Mouse (Mus musculus): ENCODE results near the gene Gmnn. TPM values are rescaled to one million over a fixed set of nuclear protein-coding genes. Genes with fewer than 3 reads are reported as not detected.

Gmnn gene
- polyA plus RNA-seq, 2 experiments = 43.0 to 83.6 TPM

GRCm38 (mm10) chr13:24716441-24716840, 45.3 kb downstream of the Gmnn start:
- 88% methylated on average over 9 of the region's 9 CpGs for WGBS
- H3K4me1 ChIP-seq (ENCODE audit: control insufficient read depth, insufficient read depth, low read length) = no peaks in the 10 kb centered on the region
- H3K27me3 ChIP-seq (ENCODE audit: control insufficient read depth, insufficient read depth, low read length) = no peaks in the 10 kb centered on the region
- no peak overlapping the region for H3K27ac ChIP-seq (replicated peaks; ENCODE audit: low read depth, low read length)
- DNase-seq (ENCODE audit: low spot score) (no peak), ATAC-seq (ENCODE audit: low FRiP score, low read depth) (no peak)
- no peak overlapping the region for H3K4me2 ChIP-seq (replicated peaks; ENCODE audit: low read depth, low read length, severe bottlenecking)
- no peaks in the 10 kb centered on the region for H3K36me3 ChIP-seq (ENCODE audit: control insufficient read depth, insufficient read depth, low read length)
- no peak overlapping the region for H3K4me3 ChIP-seq (replicated peaks; ENCODE audit: low read length)
- no peak overlapping the region for H3K9ac ChIP-seq (ENCODE audit: low read depth, low read length, severe bottlenecking)
- no peak for TF ChIP-seq POLR2A (IDR thresholded peaks at IDR 0.05; ENCODE audit: borderline replicate concordance, extremely low read depth, insufficient read depth, insufficient read length)
- no peaks in the 10 kb centered on the region for H3K9me3 ChIP-seq (ENCODE audit: control insufficient read depth, low read length)

- Histone ChIP-seq H3K4me3 (replicated peaks; ENCODE audit: low read length) (no peak overlapping the region), H3K36me3 (ENCODE audit: control insufficient read depth, insufficient read depth, low read length) (no peaks in the 10 kb centered on the region), H3K27me3 (ENCODE audit: control insufficient read depth, insufficient read depth, low read length) (no peaks in the 10 kb centered on the region), H3K27ac (replicated peaks; ENCODE audit: low read depth, low read length) (no peak overlapping the region), H3K4me2 (replicated peaks; ENCODE audit: low read depth, low read length, severe bottlenecking) (no peak overlapping the region), H3K9ac (ENCODE audit: low read depth, low read length, severe bottlenecking) (no peak overlapping the region), H3K4me1 (ENCODE audit: control insufficient read depth, insufficient read depth, low read length) (no peaks in the 10 kb centered on the region), H3K9me3 (ENCODE audit: control insufficient read depth, low read length) (no peaks in the 10 kb centered on the region)
- ATAC-seq (ENCODE audit: low FRiP score, low read depth) (no peak), DNase-seq (ENCODE audit: low spot score) (no peak)
- TF ChIP-seq POLR2A (IDR thresholded peaks at IDR 0.05; ENCODE audit: borderline replicate concordance, extremely low read depth, insufficient read depth, insufficient read length) = no peak
- 77% methylated on average over 5 of the region's 5 CpGs for WGBS
Measured at GRCm38 (mm10) chr13:24715601-24716000, 46.1 kb downstream of the Gmnn start.

- peak; percentile 21; the same call in 1 of the 2 replicates for ATAC-seq (ENCODE audit: low FRiP score, low read depth)
Measured at GRCm38 (mm10) chr13:24714360-24714885, 47.3 kb downstream of the Gmnn start.

GRCm38 (mm10) chr13:24713434-24714000, 48.2 kb downstream of the Gmnn start:
- H3K27ac ChIP-seq (replicated peaks; ENCODE audit: low read depth, low read length) = no peak overlapping the region
- no peaks in the 10 kb centered on the region for H3K9me3 ChIP-seq (ENCODE audit: control insufficient read depth, low read length)
- H3K9ac ChIP-seq (ENCODE audit: low read depth, low read length, severe bottlenecking) = no peak overlapping the region
- no peaks in the 10 kb centered on the region for H3K27me3 ChIP-seq (ENCODE audit: control insufficient read depth, insufficient read depth, low read length)
- peak overlapping the region; percentile 41 for H3K4me2 ChIP-seq (replicated peaks; ENCODE audit: low read depth, low read length, severe bottlenecking)
- 10% methylated on average over 16 of the region's 16 CpGs for WGBS
- TF ChIP-seq POLR2A (IDR thresholded peaks at IDR 0.05; ENCODE audit: borderline replicate concordance, extremely low read depth, insufficient read depth, insufficient read length) = no peak
- peak; percentile 90 for ATAC-seq (ENCODE audit: low FRiP score, low read depth)
- H3K36me3 ChIP-seq (ENCODE audit: control insufficient read depth, insufficient read depth, low read length) = no peaks in the 10 kb centered on the region
- peak overlapping the region; percentile 7; the same call in 1 of the 2 replicates for H3K4me3 ChIP-seq (replicated peaks; ENCODE audit: low read length)
- no peaks in the 10 kb centered on the region for H3K4me1 ChIP-seq (ENCODE audit: control insufficient read depth, insufficient read depth, low read length)
- DNase-seq (ENCODE audit: low spot score) = peak; percentile 80

More at GRCm38 (mm10) chr13:24714360-24714885, 47.3 kb downstream of the Gmnn start:
- Histone ChIP-seq H3K9me3 (ENCODE audit: control insufficient read depth, low read length) (no peaks in the 10 kb centered on the region), H3K36me3 (ENCODE audit: control insufficient read depth, insufficient read depth, low read length) (no peaks in the 10 kb centered on the region), H3K4me1 (ENCODE audit: control insufficient read depth, insufficient read depth, low read length) (no peaks in the 10 kb centered on the region), H3K4me3 (replicated peaks; ENCODE audit: low read length) (no peak overlapping the region), H3K4me2 (replicated peaks; ENCODE audit: low read depth, low read length, severe bottlenecking) (no peak overlapping the region), H3K9ac (ENCODE audit: low read depth, low read length, severe bottlenecking) (no peak overlapping the region), H3K27ac (replicated peaks; ENCODE audit: low read depth, low read length) (no peak overlapping the region), H3K27me3 (ENCODE audit: control insufficient read depth, insufficient read depth, low read length) (no peaks in the 10 kb centered on the region)
- TF ChIP-seq POLR2A (IDR thresholded peaks at IDR 0.05; ENCODE audit: borderline replicate concordance, extremely low read depth, insufficient read depth, insufficient read length) = no peak
- DNase-seq (ENCODE audit: low spot score) = no peak
- WGBS = 80% methylated on average over 9 of the region's 9 CpGs

GRCm38 (mm10) chr13:24712581-24713130, 49.1 kb downstream of the Gmnn start:
- Histone ChIP-seq H3K4me3 (replicated peaks; ENCODE audit: low read length) (no peak overlapping the region), H3K27me3 (ENCODE audit: control insufficient read depth, insufficient read depth, low read length) (no peaks in the 10 kb centered on the region), H3K9me3 (ENCODE audit: control insufficient read depth, low read length) (no peaks in the 10 kb centered on the region), H3K36me3 (ENCODE audit: control insufficient read depth, insufficient read depth, low read length) (no peaks in the 10 kb centered on the region), H3K27ac (replicated peaks; ENCODE audit: low read depth, low read length) (no peak overlapping the region), H3K9ac (ENCODE audit: low read depth, low read length, severe bottlenecking) (no peak overlapping the region), H3K4me2 (replicated peaks; ENCODE audit: low read depth, low read length, severe bottlenecking) (no peak overlapping the region), H3K4me1 (ENCODE audit: control insufficient read depth, insufficient read depth, low read length) (no peaks in the 10 kb centered on the region)
- ATAC-seq (ENCODE audit: low FRiP score, low read depth) = no peak
- TF ChIP-seq POLR2A (IDR thresholded peaks at IDR 0.05; ENCODE audit: borderline replicate concordance, extremely low read depth, insufficient read depth, insufficient read length) = no peak
- 70% methylated on average over 7 of the region's 7 CpGs for WGBS
- no peak for DNase-seq (ENCODE audit: low spot score)
